Mouse (Mus musculus): ENCODE results near the gene Mad1l1.

Gene Mad1l1

DNA sequence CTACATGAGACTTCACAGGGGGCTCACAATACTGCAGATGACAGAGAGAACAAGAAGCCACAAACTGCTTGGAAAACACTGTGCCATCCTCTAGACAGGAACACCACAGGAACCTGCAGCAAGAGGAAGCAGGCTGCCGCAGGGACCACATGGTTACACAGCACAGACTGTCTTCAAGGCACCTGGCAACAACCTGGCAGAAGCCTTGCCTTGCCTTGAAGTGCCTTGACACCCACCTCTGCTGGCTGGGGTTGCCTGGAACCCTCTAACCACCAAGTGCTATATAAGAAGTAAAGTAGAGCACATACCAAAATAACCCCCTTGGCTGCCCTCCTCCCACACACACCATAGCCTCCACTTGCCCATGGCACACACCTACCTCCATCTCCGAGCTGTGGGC lies 177.8 kb downstream of the Mad1l1 start:
- DNase-seq (ENCODE audit: extremely low spot score), result no peak

GRCm38 (mm10) chr5:140141336-140141735 lies 180.0 kb downstream of the Mad1l1 start:
- no peak for DNase-seq (ENCODE audit: extremely low spot score)

DNA sequence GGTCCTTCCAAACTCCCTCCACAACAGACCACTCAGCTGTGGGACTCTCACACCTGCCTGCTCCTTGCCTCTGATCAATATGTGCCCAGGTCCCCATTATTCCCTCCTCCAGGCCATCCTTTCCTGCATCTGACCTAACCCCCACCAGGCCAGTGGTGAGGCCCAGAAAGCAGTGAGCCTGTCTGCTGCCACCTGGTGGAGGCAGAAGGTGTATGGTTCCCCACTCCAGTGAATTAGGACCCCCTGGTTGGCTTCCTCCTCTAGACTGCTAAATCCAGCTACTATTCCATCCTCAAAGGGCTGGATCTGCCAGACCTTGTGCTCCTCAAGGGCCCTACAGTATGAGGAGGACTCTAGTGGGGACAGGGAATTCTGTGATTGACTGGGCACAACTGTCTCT lies 181.1 kb downstream of the Mad1l1 start:
- DNase-seq (ENCODE audit: extremely low spot score), result peak; percentile 55

GRCm38 (mm10) chr5:140135734-140136625 lies 185.4 kb downstream of the Mad1l1 start:
- no peak for DNase-seq (ENCODE audit: extremely low spot score)

GRCm38 (mm10) chr5:140134021-140134420 lies 187.3 kb downstream of the Mad1l1 start:
- DNase-seq (ENCODE audit: extremely low spot score), result no peak

DNA sequence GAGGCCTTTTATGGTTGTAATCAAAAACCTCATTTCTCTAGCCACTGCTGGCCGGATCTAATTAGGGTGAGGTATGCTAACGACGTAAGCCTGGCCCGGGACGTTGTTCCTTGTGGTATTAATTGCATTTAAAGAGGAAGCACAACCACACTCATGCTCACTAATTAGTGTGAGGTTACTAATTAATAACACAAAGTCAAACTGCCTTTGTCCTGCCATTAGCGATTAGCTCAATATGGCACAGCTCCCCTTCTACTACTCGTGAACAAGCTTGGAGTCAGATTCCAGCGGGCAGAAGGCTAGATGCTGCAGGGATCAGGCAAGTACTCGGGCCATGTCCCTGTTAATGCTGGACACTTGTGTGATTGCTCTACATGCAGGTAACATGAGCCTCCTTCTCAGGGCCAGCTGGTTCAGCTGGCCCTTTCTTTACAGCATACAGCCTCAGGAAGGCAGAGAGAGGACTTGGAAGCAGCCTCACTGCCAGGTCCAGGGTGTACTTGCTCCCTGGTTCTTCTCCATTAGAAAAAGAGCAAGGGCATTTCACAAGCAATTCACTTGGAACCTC lies 192.9 kb downstream of the Mad1l1 start:
- DNase-seq (ENCODE audit: extremely low spot score), result peak; percentile 12

GRCm38 (mm10) chr5:140127981-140128380 lies 193.4 kb downstream of the Mad1l1 start:
- DNase-seq (ENCODE audit: extremely low spot score), result no peak

- no peak for DNase-seq (ENCODE audit: extremely low spot score)
Measured at GRCm38 (mm10) chr5:140124626-140125025, 196.7 kb downstream of the Mad1l1 start.

- DNase-seq (ENCODE audit: extremely low spot score), result no peak
Measured at GRCm38 (mm10) chr5:140123640-140124366, 197.5 kb downstream of the Mad1l1 start.

- no peak for DNase-seq (ENCODE audit: extremely low spot score)
Measured at GRCm38 (mm10) chr5:140123194-140123593, 198.2 kb downstream of the Mad1l1 start.

GRCm38 (mm10) chr5:140121966-140122365 lies 199.4 kb downstream of the Mad1l1 start:
- no peak for DNase-seq (ENCODE audit: extremely low spot score)

- no peak for DNase-seq (ENCODE audit: extremely low spot score)
Measured at GRCm38 (mm10) chr5:140118921-140119320, 202.4 kb downstream of the Mad1l1 start.

GRCm38 (mm10) chr5:140117968-140118367 lies 203.4 kb downstream of the Mad1l1 start:
- DNase-seq (ENCODE audit: extremely low spot score), result no peak

- DNase-seq (ENCODE audit: extremely low spot score), result no peak
Measured at GRCm38 (mm10) chr5:140115434-140116271, 205.7 kb downstream of the Mad1l1 start.

- no peak for DNase-seq (ENCODE audit: extremely low spot score)
Measured at GRCm38 (mm10) chr5:140114512-140115060, 206.8 kb downstream of the Mad1l1 start.

DNA sequence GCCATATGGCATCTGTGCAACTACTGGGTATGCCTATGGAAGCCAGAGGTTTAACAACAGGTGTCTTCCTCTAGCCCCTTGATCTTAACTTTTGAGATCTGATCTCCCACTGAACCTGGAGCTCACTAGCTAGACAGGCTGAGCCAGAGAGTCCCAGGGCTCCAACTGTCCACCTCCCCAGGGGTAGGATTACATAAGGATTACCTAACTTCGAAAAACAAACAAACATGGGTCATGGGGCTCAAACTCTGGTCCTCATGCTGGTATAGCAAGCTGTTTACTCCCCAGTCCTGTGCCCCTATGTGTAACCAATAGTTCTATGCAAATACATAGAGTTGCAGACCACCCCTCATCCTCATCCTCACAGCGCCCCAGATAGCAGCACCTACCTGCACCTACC lies 208.1 kb downstream of the Mad1l1 start:
- no peak for DNase-seq (ENCODE audit: extremely low spot score)

- no peak for DNase-seq (ENCODE audit: extremely low spot score)
Measured at GRCm38 (mm10) chr5:140110024-140110423, 211.3 kb downstream of the Mad1l1 start.

- no peak for DNase-seq (ENCODE audit: extremely low spot score)
Measured at GRCm38 (mm10) chr5:140107907-140108306, 213.4 kb downstream of the Mad1l1 start.

DNA sequence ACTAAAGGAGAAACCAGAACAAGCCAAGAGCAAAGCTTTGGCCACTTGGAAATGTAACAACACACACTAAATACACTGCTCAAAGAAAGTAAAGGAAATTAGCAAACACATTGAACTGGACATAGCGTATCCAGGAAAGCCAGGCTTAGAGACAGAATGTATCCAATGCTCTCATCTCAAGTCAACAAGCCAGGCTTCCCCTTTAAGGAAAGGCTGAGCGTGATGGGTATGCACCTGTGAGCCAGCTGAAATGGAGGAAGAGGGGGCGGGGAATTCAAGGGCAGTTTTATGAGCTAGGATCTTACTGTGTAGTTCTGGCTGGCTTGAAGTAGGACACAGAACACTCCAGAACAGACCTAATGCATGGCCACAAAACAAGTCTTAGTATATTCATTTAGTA lies 215.3 kb downstream of the Mad1l1 start:
- DNase-seq (ENCODE audit: extremely low spot score), result no peak

DNA sequence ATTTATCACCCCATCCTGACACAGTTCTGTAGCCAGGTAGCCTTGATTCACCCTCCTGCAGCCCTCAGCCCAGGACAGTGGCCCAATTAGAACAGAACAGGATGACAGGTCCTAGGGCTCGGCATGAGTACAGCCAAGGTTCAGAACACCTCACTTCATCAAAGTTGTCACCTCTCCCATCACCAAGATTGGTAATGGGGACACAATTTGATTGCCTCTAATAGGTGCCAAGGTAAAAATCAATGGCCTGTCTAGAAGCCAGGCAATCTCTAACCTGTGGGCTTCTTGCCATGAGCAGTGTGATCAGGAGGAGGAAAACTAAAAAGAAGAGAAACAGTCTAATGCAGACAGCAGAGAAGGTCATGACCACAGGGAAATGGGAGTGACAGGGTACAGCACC lies 216.5 kb downstream of the Mad1l1 start:
- no peak for DNase-seq (ENCODE audit: extremely low spot score)

GRCm38 (mm10) chr5:140102731-140103130 lies 218.6 kb downstream of the Mad1l1 start:
- DNase-seq (ENCODE audit: extremely low spot score), result peak; percentile 9
